Mouse (Mus musculus) myocyte (in vitro differentiated cells): ENCODE results near the gene Ubfd1.

Experiments
- CEBPB ChIP-seq: IDR thresholded peaks from 2 replicates; pipeline ENCODE4 v1.6.1; 2011; ENCODE audit warnings: mild to moderate bottlenecking, moderate library complexity; ENCODE audit not compliant: poor library complexity, insufficient read depth, severe bottlenecking
- E2F4 ChIP-seq: IDR thresholded peaks from one replicate; pipeline ENCODE4 v1.6.1; 2011; ENCODE audit warnings: mild to moderate bottlenecking, control low read depth, moderate library complexity; ENCODE audit not compliant: insufficient read depth
- MAX ChIP-seq: IDR thresholded peaks from one replicate; pipeline ENCODE4 v1.6.1; 2011; ENCODE audit warnings: low read depth, mild to moderate bottlenecking, control low read depth
- MYOD1 ChIP-seq, 3 experiments: IDR thresholded peaks; one replicate each; pipeline ENCODE4 v1.6.1; 2011; ENCODE audit warnings: control low read depth in 2 of 3, low read depth in 2 of 3, mild to moderate bottlenecking in 2 of 3, moderate library complexity in 1 of 3; ENCODE audit not compliant: insufficient read length in 2 of 3, control insufficient read depth in 1 of 3
- POLR2A ChIP-seq: IDR thresholded peaks from one replicate; pipeline ENCODE4 v1.6.1; 2011; ENCODE audit warnings: low read depth, mild to moderate bottlenecking, control low read depth, moderate library complexity; ENCODE audit not compliant: insufficient read length
- POLR2AphosphoS2 ChIP-seq: IDR thresholded peaks from one replicate; pipeline ENCODE4 v1.6.1; 2011; ENCODE audit warnings: low read depth, control low read depth; ENCODE audit not compliant: insufficient read length
- REST ChIP-seq: IDR thresholded peaks from one replicate; pipeline ENCODE4 v1.6.1; 2011; ENCODE audit warnings: mild to moderate bottlenecking, control low read depth, moderate library complexity; ENCODE audit not compliant: insufficient read depth, insufficient read length
- SRF ChIP-seq: IDR thresholded peaks from one replicate; pipeline ENCODE4 v1.6.1; 2011; ENCODE audit warnings: low read depth; ENCODE audit not compliant: control insufficient read depth, insufficient read length
- TCF12 ChIP-seq: IDR thresholded peaks from one replicate; pipeline ENCODE4 v1.6.1; 2011; ENCODE audit warnings: mild to moderate bottlenecking, control low read depth; ENCODE audit not compliant: poor library complexity, insufficient read depth, severe bottlenecking
- USF1 ChIP-seq: IDR thresholded peaks from one replicate; pipeline ENCODE4 v1.6.1; 2011; ENCODE audit warnings: low read depth, mild to moderate bottlenecking, control low read depth, moderate library complexity

DNA sequence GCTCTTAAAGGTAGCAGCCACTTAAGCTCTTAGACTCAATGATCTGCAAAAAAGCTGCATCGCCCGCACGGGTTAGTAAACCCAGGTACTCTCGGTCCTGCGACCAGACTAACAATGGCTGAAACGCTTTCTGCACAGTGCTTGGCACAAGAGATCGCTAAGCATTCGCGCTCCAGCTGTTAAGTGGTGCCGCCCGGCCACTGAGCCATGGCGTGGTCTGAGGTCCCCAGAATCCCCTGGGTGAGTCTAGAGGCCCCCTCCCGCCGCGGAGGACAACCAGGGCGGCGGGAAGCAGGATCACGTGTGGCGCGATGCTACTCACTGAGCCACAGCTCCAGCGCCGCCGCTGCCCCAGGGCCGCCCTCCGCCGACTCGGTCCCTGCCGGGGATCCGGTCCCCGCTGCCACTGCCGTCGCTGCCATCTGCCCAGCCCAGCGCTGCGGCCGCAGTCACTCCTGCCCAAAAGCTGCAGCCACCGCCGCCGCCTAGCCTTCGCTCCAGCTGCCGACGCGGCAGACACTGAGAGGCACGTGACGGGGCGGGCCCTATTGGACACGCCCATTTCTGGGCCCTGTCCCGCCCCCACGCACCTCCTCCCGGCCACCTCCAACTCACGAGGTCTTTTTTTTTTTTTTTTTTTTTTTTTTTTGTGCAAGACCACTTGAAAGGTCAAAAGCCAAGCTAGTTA lies 46.2 kb upstream of the Ubfd1 start, which contains the start of gene Gga2:
- no peak for TF ChIP-seq MAX
- TF ChIP-seq USF1, result peak; percentile 89
- TF ChIP-seq POLR2A, result peak; percentile 99
- TF ChIP-seq POLR2AphosphoS2, result peak; percentile 98
- no peak for TF ChIP-seq CEBPB
- TF ChIP-seq TCF12, result no peak
- peak; percentile 9 for TF ChIP-seq REST
- peak in 2 of 3 experiments; percentile 54 to 80 for TF ChIP-seq MYOD1 (IDR thresholded peaks at IDR 0.05; ENCODE audit: control insufficient read depth in 1 of 3, insufficient read length in 2 of 3, low read depth in 2 of 3)
- TF ChIP-seq SRF, result peak; percentile 28
- TF ChIP-seq E2F4, result no peak
